Mouse (Mus musculus): ENCODE data around the gene Tbkbp1.

DNA sequence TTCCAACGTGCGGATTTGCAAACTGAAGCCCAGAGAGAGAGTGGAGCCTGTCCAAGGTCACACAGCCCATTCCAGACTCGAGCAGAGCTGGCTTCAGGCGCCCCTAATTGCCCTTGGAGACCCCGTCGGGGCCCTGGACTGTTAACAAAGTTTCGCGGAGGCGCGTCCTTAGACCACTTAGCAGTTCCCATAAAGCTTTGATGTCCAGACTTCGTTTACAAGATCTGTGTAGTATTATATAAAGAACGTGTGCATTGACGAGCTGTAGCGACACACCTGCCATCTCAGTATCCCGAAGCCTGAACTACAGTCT is 37.3 kb upstream of the Tbkbp1 start:
- peak; percentile 74 for TF ChIP-seq USF1 (IDR thresholded peaks at IDR 0.05; ENCODE audit: low read depth)
- no peak for TF ChIP-seq E2F4 (IDR thresholded peaks at IDR 0.05; ENCODE audit: insufficient read depth)
- TF ChIP-seq POLR2A (IDR thresholded peaks at IDR 0.05; ENCODE audit: insufficient read length, low read depth): no peak
- TF ChIP-seq MYOG (IDR thresholded peaks at IDR 0.05; ENCODE audit: control insufficient read depth in 1 of 3, insufficient read depth in 1 of 3, insufficient read length in 2 of 3, low read depth in 2 of 3): no peak
- TF ChIP-seq TCF3 (IDR thresholded peaks at IDR 0.05; ENCODE audit: insufficient read length, low read depth): no peak
- TF ChIP-seq REST (IDR thresholded peaks at IDR 0.05; ENCODE audit: insufficient read depth, insufficient read length): no peak
- TF ChIP-seq MAX (IDR thresholded peaks at IDR 0.05; ENCODE audit: low read depth): no peak
- TF ChIP-seq POLR2AphosphoS2 (IDR thresholded peaks at IDR 0.05; ENCODE audit: insufficient read length, low read depth): no peak
- TF ChIP-seq TCF12 (IDR thresholded peaks at IDR 0.05; ENCODE audit: insufficient read depth, poor library complexity, severe bottlenecking): no peak
- TF ChIP-seq MYOD1 (IDR thresholded peaks at IDR 0.05; ENCODE audit: control insufficient read depth in 1 of 3, insufficient read length in 2 of 3, low read depth in 2 of 3): no peak
- no peak for TF ChIP-seq CEBPB (IDR thresholded peaks at IDR 0.05; ENCODE audit: insufficient read depth, poor library complexity, severe bottlenecking)

Measured in myocyte (in vitro differentiated cells).